Mouse (Mus musculus): ENCODE data around the gene Kif17. TPM values are rescaled to one million over a fixed set of nuclear protein-coding genes. Genes with fewer than 3 reads are reported as not detected.
"Not testable (repeated sequence)": the region's sequence is repeated elsewhere in the genome, so short reads cannot be mapped to it uniquely, and the experiment has no call there.

The Kif17 gene
- total RNA-seq, 2 experiments from 2014 or later: 2.5 TPM; not detected in 1

DNA sequence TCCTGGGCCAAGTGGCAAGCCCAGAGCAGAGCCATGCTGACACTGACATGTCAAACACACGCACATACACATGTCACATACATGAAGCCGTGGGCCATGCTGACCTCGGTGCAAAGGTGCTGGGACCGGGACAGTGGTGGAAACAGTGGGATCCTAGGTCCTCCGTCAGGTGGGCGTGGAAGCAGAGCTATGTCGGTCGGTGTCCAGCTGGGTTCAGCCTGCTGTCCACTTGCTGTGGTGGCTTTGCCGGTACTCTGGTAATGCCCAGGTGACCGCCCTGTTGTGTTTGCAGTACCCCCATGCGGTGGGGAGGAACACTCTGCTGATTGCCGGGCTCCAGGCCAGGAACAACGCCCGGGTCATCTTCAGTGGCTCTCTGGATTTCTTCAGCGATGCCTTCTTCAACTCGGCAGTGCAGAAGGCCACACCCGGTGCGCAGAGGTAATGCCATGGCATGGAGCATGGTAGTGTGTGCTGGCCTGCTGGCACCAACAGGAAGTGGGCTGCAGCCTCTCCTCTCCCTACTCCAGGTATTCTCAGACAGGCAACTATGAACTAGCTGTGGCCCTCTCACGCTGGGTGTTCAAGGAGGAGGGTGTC, 60.2 kb downstream of the Kif17 start:
- ATAC-seq (replicated peaks; ENCODE audit: low FRiP score, poor library complexity, severe bottlenecking): no peak

DNA sequence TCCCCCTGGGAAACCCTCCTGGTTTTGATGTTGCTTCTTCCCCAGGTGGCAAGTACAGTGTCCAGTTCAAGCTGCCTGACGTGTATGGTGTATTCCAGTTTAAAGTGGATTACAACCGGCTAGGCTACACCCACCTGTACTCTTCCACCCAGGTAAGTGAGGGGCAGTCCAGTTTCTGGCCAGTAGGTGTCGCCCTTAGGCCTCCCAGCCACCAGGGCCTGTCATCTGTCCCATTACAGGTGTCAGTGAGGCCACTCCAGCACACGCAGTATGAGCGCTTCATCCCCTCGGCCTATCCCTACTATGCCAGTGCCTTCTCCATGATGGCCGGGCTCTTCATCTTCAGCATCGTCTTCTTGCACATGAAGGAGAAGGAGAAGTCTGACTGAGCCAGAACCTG, 61.4 kb downstream of the Kif17 start:
- ATAC-seq (replicated peaks; ENCODE audit: low FRiP score, poor library complexity, severe bottlenecking): peak; percentile 70

DNA sequence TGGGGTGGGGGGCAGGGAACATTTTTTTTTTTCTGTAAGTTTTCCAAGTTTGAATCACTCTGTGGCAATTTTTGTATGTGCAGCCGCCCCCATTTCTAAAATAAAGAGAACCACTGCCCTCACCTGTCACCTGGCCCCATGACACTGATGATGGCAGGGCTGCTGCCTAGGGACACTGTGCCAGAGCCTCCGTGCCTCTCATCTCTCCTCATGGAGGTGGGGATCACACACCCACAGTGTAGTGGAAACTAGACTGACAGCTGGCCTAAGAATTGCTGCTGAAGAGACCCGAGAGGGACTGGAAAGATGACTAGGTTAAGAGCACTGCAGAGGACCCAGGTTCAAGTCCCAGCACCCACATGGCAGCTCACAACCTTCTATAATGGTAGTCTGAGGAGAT, 61.9 kb downstream of the Kif17 start:
- ATAC-seq (replicated peaks; ENCODE audit: low FRiP score, poor library complexity, severe bottlenecking): no peak

DNA sequence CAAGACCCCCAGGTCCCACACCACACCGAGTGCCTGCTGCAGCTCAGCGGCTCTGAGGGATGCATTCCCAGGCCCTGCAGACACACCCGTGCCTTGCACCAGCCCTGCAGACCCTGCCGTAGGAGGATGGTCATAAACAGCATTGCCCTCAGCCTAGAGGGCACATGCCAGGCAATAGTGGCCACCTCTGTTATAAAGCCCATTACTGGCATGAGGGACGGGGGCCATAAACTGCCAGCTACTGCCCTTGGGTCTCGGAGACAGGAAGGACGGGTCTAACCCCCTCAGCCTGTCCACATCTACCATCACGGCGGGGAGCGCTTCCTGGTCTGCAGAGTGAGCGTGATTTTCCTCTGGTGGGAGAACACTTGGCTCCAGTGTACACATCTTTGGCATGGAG, 62.8 kb downstream of the Kif17 start:
- ATAC-seq (replicated peaks; ENCODE audit: low FRiP score, poor library complexity, severe bottlenecking): no peak

DNA sequence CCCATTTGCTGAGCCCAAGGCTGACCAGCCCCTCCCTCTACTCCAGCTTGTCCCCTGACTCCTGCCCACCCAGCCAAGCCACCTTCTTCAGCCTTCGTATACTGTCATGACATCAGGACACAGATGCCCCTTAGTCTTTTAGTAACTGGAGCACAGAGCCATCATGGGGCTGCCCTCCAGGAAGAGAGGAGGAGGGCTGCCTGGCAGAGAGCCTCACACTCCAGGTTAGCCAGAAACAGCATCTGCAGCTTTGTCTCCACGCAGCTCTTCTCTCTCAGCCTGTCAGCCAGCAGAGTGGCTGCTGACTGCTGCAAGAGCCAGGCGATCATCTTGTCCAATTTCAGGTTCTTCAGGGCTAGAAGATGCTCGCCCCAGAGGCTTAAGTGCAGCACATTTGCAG, 63.6 kb downstream of the Kif17 start:
- no peak for ATAC-seq (replicated peaks; ENCODE audit: low FRiP score, poor library complexity, severe bottlenecking)

DNA sequence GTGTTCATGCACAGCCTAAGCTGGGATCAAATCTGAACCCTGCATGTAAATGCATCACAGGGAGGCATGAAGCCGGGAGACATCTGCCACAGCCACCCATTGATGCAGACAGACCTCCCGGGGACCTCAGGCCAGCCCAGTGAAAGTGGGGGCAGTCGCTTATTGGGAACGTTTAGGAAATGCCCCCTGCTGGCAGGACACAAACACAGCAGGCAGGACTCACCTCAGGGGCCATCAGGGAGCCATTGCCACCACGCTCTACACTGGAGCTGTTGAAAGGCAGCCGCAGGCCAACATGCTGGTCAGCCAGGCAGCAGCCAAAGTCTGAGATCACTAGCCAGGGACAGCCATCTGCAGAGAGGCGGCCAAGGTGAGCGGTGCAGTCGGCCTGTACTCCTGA, 65.5 kb downstream of the Kif17 start:
- ATAC-seq (replicated peaks; ENCODE audit: low FRiP score, poor library complexity, severe bottlenecking): no peak

DNA sequence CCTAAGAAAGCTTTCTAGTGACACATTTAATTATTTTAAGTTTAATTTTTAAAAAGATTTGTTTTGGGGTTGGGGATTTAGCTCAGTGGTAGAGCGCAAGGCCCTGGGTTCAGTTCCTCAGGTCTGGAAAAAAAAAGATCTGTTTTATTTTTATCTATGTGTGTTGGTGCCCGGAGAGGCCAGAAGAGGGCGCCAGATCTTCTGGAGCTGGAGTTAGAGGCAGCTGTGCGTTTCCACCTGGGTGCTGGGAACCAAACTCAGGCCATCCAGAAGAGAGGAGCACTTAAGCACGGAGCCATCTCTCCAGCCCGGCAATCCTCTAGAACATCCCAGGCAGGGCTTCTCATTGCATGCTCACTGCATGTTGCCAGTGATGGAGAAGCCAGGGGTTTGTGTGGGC, 66.1 kb downstream of the Kif17 start:
- no peak for ATAC-seq (replicated peaks; ENCODE audit: low FRiP score, poor library complexity, severe bottlenecking)

DNA sequence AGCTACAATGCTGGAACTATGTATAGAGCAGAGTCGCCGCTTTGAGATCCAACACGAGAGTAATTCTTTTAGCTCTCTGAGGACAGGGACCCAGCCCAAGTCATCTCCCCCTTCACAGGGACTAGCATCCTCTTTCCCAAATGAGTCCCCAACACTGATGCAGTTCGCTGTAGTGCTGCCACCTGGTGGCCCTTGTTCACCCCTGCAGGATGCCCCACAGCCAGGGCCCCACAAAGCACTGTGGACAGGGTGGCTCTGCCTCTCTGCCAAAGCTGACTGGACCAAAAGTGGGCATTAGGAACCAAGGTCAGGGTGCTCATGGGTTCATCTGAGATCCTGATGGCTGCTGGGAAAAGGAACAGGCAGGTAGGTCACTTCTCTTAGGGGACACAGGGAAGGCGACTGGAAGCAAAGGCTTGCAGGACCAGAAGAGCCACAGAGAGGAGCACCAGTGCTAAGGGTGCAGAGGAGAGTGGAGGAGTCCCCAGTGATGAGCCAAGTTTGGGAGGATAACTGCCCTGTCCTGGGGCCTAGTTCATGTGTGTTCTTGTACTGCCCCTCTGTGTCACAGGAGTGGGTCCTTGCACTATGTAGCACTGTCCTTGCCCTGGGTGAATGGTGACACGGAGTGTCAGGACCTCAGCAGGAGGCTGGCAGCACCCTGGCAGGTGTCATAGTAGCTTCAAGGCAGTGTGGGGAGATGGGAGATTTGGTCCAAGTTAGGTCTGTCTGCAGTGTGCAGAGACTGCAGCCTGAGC, 68.5 kb downstream of the Kif17 start:
- ATAC-seq (replicated peaks; ENCODE audit: low FRiP score, poor library complexity, severe bottlenecking): peak; percentile 73

DNA sequence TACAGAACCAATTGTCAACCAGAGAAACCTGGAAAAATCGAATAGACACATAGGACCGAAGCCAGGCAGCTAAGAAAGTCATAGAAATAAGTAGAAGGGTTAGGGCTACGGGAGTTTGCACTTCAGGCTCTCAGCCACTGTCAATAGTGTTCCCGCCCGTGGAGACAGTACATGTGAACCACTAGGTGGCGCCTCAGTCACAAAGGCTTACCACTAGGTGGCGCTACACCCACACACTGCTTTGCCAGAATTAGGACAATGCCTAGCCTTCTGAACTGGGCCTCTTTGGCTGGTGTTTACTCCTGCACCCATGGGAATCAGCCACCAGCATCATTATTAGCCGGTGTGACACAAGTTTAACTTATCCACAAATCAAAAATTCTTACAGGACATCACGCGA, 69.3 kb downstream of the Kif17 start:
- ATAC-seq (replicated peaks; ENCODE audit: low FRiP score, poor library complexity, severe bottlenecking): peak; percentile 73

DNA sequence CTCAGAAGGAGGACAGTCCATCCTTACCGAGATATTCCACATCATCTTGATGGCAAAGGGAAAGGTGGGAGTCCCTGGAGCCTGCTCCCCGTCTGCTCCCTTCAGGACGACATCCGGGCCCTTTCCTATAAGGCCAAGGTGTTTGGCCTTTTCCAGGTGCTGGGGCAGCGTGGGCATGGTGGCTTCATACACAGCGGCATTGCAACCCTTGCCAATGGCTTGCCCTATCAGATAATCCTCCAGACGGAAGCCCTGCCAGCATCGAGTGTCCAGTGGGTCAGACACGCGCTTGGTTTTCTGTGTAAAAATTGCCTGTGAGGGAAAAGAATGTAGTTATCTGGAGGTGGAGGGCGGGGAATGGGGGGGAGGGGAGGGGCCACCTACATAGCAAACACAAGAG, 70.5 kb downstream of the Kif17 start:
- no peak for ATAC-seq (replicated peaks; ENCODE audit: low FRiP score, poor library complexity, severe bottlenecking)

DNA sequence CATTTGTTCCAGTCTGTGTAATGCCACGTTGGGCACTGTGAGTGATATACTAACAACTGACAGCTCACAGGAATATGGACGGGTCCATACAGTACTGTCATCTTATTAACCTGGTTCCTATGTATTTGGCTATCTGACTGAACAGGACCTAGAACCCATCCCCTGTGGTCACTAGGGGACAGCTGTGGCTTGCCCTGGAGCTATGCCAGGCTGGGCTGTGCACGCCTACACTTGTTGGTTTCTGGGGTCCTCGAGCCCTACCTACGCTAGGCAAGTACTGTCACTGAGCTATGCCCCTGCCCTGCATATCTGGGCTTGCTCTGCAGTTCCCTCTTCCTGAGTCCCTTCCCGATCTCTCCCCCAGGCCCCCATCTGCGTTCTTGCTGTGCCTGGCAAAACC, 71.3 kb downstream of the Kif17 start:
- no peak for ATAC-seq (replicated peaks; ENCODE audit: low FRiP score, poor library complexity, severe bottlenecking)

DNA sequence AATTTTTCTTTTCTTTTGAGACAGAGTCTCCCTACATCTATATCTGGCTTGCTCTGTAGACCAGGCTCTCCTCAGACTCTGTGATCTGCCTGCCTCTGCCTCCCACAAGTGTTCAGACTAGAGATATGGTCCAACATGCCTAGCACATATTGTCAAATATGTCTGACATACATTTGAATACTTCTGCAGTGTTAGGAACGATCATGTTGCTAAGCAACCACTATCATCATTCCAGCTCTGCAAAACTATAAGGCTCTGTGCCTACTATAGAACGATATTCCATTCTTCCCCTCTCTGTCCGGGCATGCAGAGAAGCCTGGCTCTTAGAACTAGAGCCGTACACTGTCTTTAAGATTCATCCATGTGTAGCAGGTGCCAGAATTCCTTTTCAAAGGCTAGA, 72.5 kb downstream of the Kif17 start:
- ATAC-seq (replicated peaks; ENCODE audit: low FRiP score, poor library complexity, severe bottlenecking): no peak

DNA sequence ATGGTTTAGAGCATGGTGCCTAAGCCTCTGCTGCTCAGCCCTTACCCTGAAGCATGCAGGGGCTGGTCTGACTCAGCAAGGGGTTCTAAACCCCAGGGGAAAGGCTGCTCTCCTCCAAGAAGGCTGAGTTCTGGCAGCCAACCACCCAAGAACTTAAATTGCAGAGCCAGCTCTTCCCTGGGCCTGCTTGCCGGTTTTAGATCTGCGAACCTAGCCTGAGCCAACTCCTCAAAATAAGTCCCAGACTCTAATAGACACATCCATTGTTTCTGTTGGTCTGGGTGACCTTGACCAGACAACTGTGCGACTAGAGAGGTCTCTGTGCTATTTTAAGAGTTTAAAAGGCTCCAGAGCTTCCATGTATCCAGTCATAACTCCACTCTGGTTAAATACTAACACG, 73.5 kb downstream of the Kif17 start:
- ATAC-seq (replicated peaks; ENCODE audit: low FRiP score, poor library complexity, severe bottlenecking): no peak

DNA sequence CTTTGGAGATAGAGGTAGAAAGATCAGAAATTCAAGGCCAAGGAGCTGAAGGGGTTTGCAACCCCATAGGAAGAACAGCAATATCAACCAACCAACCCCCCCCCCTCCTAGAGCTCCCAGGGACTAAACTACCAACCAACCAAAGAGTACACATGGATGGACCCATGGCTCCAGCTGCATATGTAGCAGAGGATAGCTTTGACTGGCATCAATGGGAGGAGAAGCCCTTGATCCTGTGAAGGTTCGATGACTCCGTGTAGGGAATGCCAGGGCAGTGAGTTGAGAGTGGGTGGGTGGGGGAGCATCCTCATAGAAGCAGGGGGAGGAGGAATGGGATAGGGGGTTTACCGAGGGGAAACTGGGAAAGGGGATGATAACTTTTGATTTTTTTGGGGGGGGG, 74.2 kb downstream of the Kif17 start:
- ATAC-seq (replicated peaks; ENCODE audit: low FRiP score, poor library complexity, severe bottlenecking): no peak

DNA sequence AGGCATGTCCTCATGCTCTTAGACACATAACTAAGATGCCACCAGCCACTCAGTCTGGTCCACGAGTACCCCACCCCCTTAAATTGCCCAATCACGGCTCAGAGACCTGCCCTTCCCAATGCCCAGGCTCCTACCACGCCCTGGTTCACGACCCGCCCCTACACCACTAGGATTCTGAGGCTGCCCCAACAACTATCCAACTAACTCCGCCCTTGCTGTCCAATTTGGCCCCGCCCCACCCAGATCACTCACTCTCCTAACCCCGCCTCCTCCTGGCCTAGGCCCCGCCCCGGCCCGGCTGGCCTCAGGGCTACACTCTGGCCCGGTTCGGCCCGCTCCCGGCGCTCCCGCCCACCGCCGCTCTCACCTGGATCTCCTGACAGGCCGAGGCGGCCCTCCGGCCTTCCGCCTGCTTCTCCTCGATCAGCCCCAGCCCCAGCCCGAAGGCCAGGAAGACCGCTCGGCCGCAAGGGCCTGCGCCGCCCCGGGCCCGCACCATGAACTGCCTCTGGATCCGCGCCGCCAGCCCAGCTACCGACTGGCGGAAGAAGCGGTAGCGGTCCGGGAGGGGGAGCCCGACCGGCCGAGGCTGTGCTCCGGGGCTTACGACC, 75.3 kb downstream of the Kif17 start:
- ATAC-seq (replicated peaks; ENCODE audit: low FRiP score, poor library complexity, severe bottlenecking): peak; percentile 93

DNA sequence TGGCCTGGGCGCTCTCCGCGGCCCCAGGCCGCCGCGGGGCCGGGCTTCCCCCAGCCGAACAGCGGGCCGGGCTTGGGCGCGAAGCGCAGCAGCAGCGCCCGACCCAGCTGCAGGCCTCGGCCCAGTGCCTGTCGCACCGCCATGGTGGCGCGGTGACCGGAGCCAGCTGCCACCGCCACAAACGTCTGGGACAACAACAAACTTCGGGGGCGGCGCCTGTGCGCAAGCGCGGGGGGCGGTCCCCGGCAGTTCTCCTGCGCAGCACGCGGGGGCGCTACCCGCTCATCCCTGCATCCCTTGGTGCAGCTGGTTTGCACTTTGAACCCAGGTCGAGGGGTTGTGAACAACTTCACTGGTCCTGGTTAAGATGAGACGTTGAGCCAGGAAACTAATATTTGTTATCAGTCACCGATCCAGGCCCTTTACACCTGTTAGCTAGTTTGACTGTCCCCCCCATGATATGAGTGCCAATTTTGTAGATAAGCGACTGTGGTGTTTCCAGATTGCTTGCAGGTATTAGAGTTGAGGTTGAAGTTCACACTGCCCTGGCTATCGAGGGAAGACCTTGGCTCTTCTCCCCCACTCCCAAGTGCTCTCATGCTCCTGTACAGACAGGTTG, 76.0 kb downstream of the Kif17 start, which contains the start of gene Pink1:
TSS of gene Pink1 (minus strand) at position 231 of the 619 bp plus-strand sequence.
- ATAC-seq (replicated peaks; ENCODE audit: low FRiP score, poor library complexity, severe bottlenecking): peak; percentile 86

DNA sequence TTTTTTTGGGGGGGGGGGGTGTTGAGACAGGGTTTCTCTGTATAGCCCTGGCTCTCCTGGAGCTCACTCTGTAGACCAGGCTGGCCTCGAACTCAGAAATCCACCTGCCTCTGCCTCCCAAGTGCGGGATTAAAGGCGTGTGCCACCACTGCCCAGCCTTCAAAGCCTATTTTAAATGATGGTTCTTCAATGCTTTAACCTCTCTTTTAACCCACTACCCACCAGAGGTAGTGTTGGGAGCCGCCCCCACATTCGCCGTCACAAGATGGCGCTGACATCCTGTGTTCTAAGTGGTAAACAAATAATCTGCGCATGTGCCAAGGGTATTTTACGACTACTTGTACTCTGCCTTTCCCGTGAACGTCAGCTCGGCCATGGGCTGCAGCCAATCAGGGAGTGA, 76.9 kb downstream of the Kif17 start:
- not testable (repeated sequence) for ATAC-seq (replicated peaks; ENCODE audit: low FRiP score, poor library complexity, severe bottlenecking)

DNA sequence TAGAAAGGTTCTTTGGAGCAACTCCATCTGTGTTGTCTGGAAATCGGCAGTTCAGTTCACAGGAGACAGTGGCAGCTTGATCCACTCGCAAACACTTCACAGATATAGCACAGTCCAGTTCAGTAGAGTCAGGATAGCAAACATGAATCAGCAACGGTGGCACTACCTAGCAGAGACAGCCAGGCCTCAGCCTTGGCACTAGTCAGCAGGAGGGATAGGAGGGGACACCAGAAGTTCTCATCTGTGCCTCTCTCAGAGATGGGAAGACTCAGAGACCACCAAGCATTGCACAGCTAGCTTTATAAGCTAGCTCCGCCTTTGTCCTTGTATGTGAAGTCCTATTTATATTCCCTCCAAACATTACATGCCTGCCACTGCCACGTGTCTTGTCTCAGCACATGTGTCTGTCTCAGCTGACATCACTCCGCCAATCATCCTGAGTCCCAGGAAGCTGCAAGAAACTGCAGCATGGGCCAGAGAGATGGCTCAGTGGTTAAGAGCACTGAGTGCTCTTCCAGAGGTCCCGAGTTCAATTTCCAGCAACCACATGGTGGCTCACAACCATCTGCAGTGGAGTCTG, 77.7 kb downstream of the Kif17 start:
- no peak for ATAC-seq (replicated peaks; ENCODE audit: low FRiP score, poor library complexity, severe bottlenecking)

DNA sequence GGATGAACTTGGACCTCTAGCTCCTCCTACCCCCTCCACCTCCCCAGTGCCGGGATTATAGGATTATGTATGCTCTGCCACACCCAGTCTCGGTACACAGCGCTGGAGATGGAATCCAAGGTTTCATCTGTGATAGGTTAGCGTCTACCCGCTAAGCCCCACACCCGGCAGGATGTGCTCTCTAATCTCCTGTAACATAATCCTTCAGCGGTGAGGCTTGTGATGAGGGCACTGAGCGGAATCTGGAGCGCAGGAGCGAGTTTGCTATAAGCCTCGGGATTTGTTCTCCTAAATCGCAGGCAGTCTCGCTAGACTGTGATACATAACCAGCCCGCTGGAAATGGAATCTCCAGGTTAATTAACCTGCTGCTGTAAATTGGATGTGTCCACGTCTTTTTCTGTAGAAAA, 80.0 kb downstream of the Kif17 start:
- no peak for ATAC-seq (replicated peaks; ENCODE audit: low FRiP score, poor library complexity, severe bottlenecking)

DNA sequence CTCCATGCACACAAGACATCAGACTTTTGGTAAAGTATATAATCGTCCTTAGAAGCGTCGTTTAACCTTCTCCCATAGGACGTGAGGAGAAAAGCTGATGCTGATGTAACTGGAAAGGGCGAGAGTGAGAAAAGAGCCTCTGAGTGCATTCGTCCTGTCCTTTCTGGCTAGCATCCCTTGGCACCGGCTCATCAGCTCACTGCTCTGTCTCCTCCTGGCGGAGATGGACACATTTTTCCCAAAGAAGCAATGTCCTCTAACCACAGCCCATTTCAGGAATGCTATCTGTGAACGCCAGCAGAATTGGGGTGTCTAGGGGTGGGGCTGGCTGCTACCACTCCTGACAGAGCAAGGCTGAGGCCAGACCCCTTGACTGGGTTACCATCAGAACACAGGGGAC, 81.4 kb downstream of the Kif17 start:
- no peak for ATAC-seq (replicated peaks; ENCODE audit: low FRiP score, poor library complexity, severe bottlenecking)

DNA sequence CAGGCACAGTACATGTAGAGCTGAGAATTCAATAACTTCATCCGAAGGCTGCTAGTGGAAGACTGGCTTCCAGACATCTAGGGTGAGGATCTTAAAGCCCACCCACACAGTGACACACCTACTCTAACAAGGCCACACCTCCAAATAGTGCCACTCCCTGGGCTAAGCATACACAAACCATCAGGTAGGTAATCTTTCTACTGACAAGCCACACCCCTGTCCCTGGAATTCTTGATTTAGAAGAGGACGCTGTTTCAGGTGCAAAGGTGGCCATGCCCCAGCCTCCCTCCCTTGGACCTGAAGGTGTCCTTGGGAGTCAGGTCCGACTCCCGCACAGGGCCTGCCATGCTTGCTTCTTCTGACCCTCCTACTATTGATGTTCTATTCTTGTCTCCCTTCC, 82.9 kb downstream of the Kif17 start:
- ATAC-seq (replicated peaks; ENCODE audit: low FRiP score, poor library complexity, severe bottlenecking): no peak

All from erythroid progenitor cell, adult 5-6 weeks (primary cell).